In the genomic region with DNA sequence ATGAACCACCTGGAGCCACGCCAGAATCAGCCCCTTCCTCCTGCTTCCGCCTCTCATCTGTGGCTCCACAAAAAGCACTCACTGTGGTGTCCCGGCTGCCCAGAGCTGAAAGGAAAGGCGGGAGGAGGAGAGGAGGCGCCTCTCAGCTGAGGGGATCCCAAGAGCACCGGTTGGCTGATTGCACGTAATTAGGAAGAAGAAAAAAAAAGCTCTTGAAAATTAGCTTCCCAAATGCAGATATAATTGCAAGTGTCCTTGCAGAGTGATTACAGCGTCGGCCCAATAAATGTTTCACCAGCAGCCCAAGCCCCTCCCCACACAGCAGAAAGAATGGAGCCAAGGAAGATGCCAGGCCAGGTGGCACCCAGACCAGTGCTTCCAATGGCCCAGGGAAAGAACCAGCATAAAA, we compare ENCODE assay signal across 12 mouse cellular contexts. TPM values are rescaled to one million over a fixed set of nuclear protein-coding genes. Genes with fewer than 3 reads are reported as not detected.
DNase-seq lines count a peak whose midpoint lies in the region; ATAC-seq and TF ChIP-seq lines count a peak whose summit lies in the region.
"Had no signal": no experiment of that assay in that cellular context is flagged by ENCODE, and none has a peak within 500 bp of the region (broad histone marks: within the 10 kb centered on the region; RNA-seq: fewer than 3 reads in every experiment).

No protein-coding gene starts in this region.

- WGBS in lung, embryonic 16.5 days = 33% methylated on average over 9 of the region's 9 CpGs
- 54% methylated on average over 9 of the region's 9 CpGs for WGBS in lung, adult 2 months
- WGBS in forebrain, embryonic 13.5 days = 10% methylated on average over 9 of the region's 9 CpGs
- 27% methylated on average over 9 of the region's 9 CpGs for WGBS in intestine, embryonic 16.5 days
- 13% methylated on average over 9 of the region's 9 CpGs for WGBS in neural tube, embryonic 15.5 days

- TF ChIP-seq CTCF in lung, adult 2 months (IDR thresholded peaks at IDR 0.05; ENCODE audit: insufficient read depth, low read length) = no peak

- no peak for DNase-seq in lung, adult 2 months
- no peak for DNase-seq in left cerebral cortex, adult 11 months (ENCODE audit: low spot score)
- no peak for DNase-seq in gastrocnemius, postnatal 10 days
- DNase-seq: left cerebral cortex, postnatal 4 days; lung, embryonic 14.5 days; thymus, postnatal 25 days had no signal

- H3K9me3 ChIP-seq in lung, embryonic 16.5 days (ENCODE audit: control insufficient read depth, low read length) = no peaks in the 10 kb centered on the region
- H3K9me3 ChIP-seq in forebrain, embryonic 13.5 days (replicated peaks) = no peaks in the 10 kb centered on the region
- no peaks in the 10 kb centered on the region for H3K9me3 ChIP-seq in intestine, embryonic 16.5 days (ENCODE audit: control insufficient read depth, low read length)
- H3K9me3 ChIP-seq in neural tube, embryonic 15.5 days (replicated peaks) = no peaks in the 10 kb centered on the region
- H3K9me3 ChIP-seq: embryonic facial prominence, embryonic 12.5 days had no signal

- no peaks in the 10 kb centered on the region for H3K36me3 ChIP-seq in lung, embryonic 16.5 days (ENCODE audit: control insufficient read depth, insufficient read depth, low read length)
- H3K36me3 ChIP-seq in forebrain, embryonic 13.5 days (ENCODE audit: poor library complexity, severe bottlenecking) = no peaks in the 10 kb centered on the region
- no peaks in the 10 kb centered on the region for H3K36me3 ChIP-seq in intestine, embryonic 16.5 days (ENCODE audit: control insufficient read depth, insufficient read depth, low read length)
- no peaks in the 10 kb centered on the region for H3K36me3 ChIP-seq in neural tube, embryonic 15.5 days
- H3K36me3 ChIP-seq: embryonic facial prominence, embryonic 12.5 days had no signal

- no peak for ATAC-seq in lung, embryonic 16.5 days (ENCODE audit: low read depth)
- ATAC-seq in forebrain, embryonic 13.5 days = peak; percentile 72
- ATAC-seq in intestine, embryonic 16.5 days = no peak
- peak; percentile 64 for ATAC-seq in neural tube, embryonic 15.5 days (ENCODE audit: low FRiP score)
- ATAC-seq in erythroid progenitor cell, adult 5-6 weeks (replicated peaks; ENCODE audit: low FRiP score, poor library complexity, severe bottlenecking) = no peak

- H3K9ac ChIP-seq in lung, embryonic 16.5 days (ENCODE audit: low read length) = no peak overlapping the region
- H3K9ac ChIP-seq in forebrain, embryonic 13.5 days = peak overlapping the region; percentile 1; the same call in 1 of the 2 replicates
- peak overlapping the region; percentile 50 for H3K9ac ChIP-seq in intestine, embryonic 16.5 days (ENCODE audit: low read depth, low read length)
- no peak overlapping the region for H3K9ac ChIP-seq in neural tube, embryonic 15.5 days (replicated peaks)
- H3K9ac ChIP-seq: embryonic facial prominence, embryonic 12.5 days; lung, embryonic 14.5 days had no signal

- 0 out of 2 replicates have a peak overlapping the region, but pooled peaks have one; percentile 13 for H3K27ac ChIP-seq in lung, embryonic 16.5 days (ENCODE audit: low read length)
- H3K27ac ChIP-seq in forebrain, embryonic 13.5 days = peak overlapping the region; percentile 76
- peak overlapping the region; percentile 43 for H3K27ac ChIP-seq in intestine, embryonic 16.5 days (ENCODE audit: low read length)
- H3K27ac ChIP-seq in neural tube, embryonic 15.5 days (replicated peaks) = peak overlapping the region; percentile 81
- H3K27ac ChIP-seq: embryonic facial prominence, embryonic 12.5 days had no signal

- no peak overlapping the region for H3K4me2 ChIP-seq in lung, embryonic 16.5 days (ENCODE audit: low read depth, low read length)
- H3K4me2 ChIP-seq in forebrain, embryonic 13.5 days = 0 out of 2 replicates have a peak overlapping the region, but pooled peaks have one; percentile 9
- no peak overlapping the region for H3K4me2 ChIP-seq in intestine, embryonic 16.5 days (ENCODE audit: low read depth, low read length)
- H3K4me2 ChIP-seq in neural tube, embryonic 15.5 days = peak overlapping the region; percentile 34
- H3K4me2 ChIP-seq: embryonic facial prominence, embryonic 12.5 days; lung, embryonic 14.5 days had no signal

- peaks cover 6% of the 10 kb centered on the region; the same call in 1 of the 2 replicates for H3K4me1 ChIP-seq in lung, embryonic 16.5 days (replicated peaks; ENCODE audit: control insufficient read depth, insufficient read depth, low read length)
- H3K4me1 ChIP-seq in lung, adult 2 months (ENCODE audit: control insufficient read depth, insufficient read depth, low read length) = peaks cover 11% of the 10 kb centered on the region
- peaks cover 38% of the 10 kb centered on the region for H3K4me1 ChIP-seq in forebrain, embryonic 13.5 days
- peaks cover 72% of the 10 kb centered on the region for H3K4me1 ChIP-seq in intestine, embryonic 16.5 days (ENCODE audit: control insufficient read depth, insufficient read depth, low read length)
- peaks cover 46% of the 10 kb centered on the region for H3K4me1 ChIP-seq in neural tube, embryonic 15.5 days

- H3K27me3 ChIP-seq in lung, embryonic 16.5 days (ENCODE audit: control insufficient read depth, insufficient read depth, low read depth, low read length) = no peaks in the 10 kb centered on the region
- H3K27me3 ChIP-seq in forebrain, embryonic 13.5 days = no peaks in the 10 kb centered on the region
- H3K27me3 ChIP-seq in intestine, embryonic 16.5 days (replicated peaks; ENCODE audit: control insufficient read depth, insufficient read depth, low read length) = no peaks in the 10 kb centered on the region
- no peaks in the 10 kb centered on the region for H3K27me3 ChIP-seq in neural tube, embryonic 15.5 days (replicated peaks)
- H3K27me3 ChIP-seq: embryonic facial prominence, embryonic 12.5 days had no signal

- no peak for TF ChIP-seq POLR2A in lung, adult 2 months (IDR thresholded peaks at IDR 0.05; ENCODE audit: borderline replicate concordance, extremely low read depth, low read depth, low read length)

- no peak overlapping the region for H3K4me3 ChIP-seq in lung, embryonic 16.5 days (ENCODE audit: low read length)
- H3K4me3 ChIP-seq in lung, adult 2 months (replicated peaks; ENCODE audit: extremely low read depth, low read depth, low read length) = no peak overlapping the region
- no peak overlapping the region for H3K4me3 ChIP-seq in forebrain, embryonic 13.5 days
- no peak overlapping the region for H3K4me3 ChIP-seq in intestine, embryonic 16.5 days (ENCODE audit: low read length)
- H3K4me3 ChIP-seq in neural tube, embryonic 15.5 days (replicated peaks) = no peak overlapping the region
- H3K4me3 ChIP-seq: embryonic facial prominence, embryonic 12.5 days had no signal

RNA-seq across cellular contexts. Expression of a gene that starts 19.2 kb away (rescaled TPM):
- 10.6 and 11.8 TPM in 2 replicates for polyA plus RNA-seq in lung, embryonic 16.5 days (2015; fragmentation: Nextera tagmentation; extraction: Ambion mirVana)
- polyA plus RNA-seq in lung, adult 2 months (2012; rRNA removed) = 23.0 and 26.3 TPM in 2 replicates
- 34.5 and 38.7 TPM in 2 replicates for polyA plus RNA-seq in forebrain, embryonic 13.5 days (2015; fragmentation: Nextera tagmentation; extraction: Ambion mirVana)
- 51.4 and 57.1 TPM in 2 replicates for polyA plus RNA-seq in intestine, embryonic 16.5 days (2015; fragmentation: Nextera tagmentation; extraction: Ambion mirVana)
- 42.7 TPM in 2 replicates for polyA plus RNA-seq in neural tube, embryonic 15.5 days (2015; fragmentation: Nextera tagmentation; extraction: Ambion mirVana)
- 2.5 TPM in 1 of 2 replicates, not detected in the other for total RNA-seq in erythroid progenitor cell, adult 5-6 weeks (2015; ENCODE audit: low replicate concordance)
- 0.64 and 0.98 TPM in 2 replicates for total RNA-seq in erythroid progenitor cell, adult 5-6 weeks (2017; ENCODE audit: low replicate concordance)
- 1 to 10 TPM; 5.6 to 6.0 TPM for total RNA-seq in gastrocnemius, postnatal 10 days (2021)

RNA-seq across cellular contexts. Expression of a gene that starts 57.9 kb away (rescaled TPM):
- 22.0 and 24.4 TPM in 2 replicates for polyA plus RNA-seq in lung, embryonic 16.5 days (2015; fragmentation: Nextera tagmentation; extraction: Ambion mirVana)
- polyA plus RNA-seq in lung, adult 2 months (2012; rRNA removed) = 0.45 and 0.63 TPM in 2 replicates
- 38.7 and 45.2 TPM in 2 replicates for polyA plus RNA-seq in forebrain, embryonic 13.5 days (2015; fragmentation: Nextera tagmentation; extraction: Ambion mirVana)
- polyA plus RNA-seq in intestine, embryonic 16.5 days (2015; fragmentation: Nextera tagmentation; extraction: Ambion mirVana) = 19.3 and 20.2 TPM in 2 replicates
- polyA plus RNA-seq in neural tube, embryonic 15.5 days (2015; fragmentation: Nextera tagmentation; extraction: Ambion mirVana) = 62.5 and 76.5 TPM in 2 replicates
- total RNA-seq in erythroid progenitor cell, adult 5-6 weeks (2015; ENCODE audit: low replicate concordance) = 10.1 and 10.5 TPM in 2 replicates
- total RNA-seq in erythroid progenitor cell, adult 5-6 weeks (2017; ENCODE audit: low replicate concordance) = 8.2 TPM in 1 of 2 replicates, not detected in the other
- total RNA-seq in gastrocnemius, postnatal 10 days (2021) = 1 to 10 TPM; 6.4 to 6.8 TPM

RNA-seq across cellular contexts. Expression of a gene that starts 58.0 kb away (rescaled TPM):
- 7.4 and 8.0 TPM in 2 replicates for polyA plus RNA-seq in lung, embryonic 16.5 days (2015; fragmentation: Nextera tagmentation; extraction: Ambion mirVana)
- polyA plus RNA-seq in lung, adult 2 months (2012; rRNA removed) = 2.1 and 2.6 TPM in 2 replicates
- polyA plus RNA-seq in forebrain, embryonic 13.5 days (2015; fragmentation: Nextera tagmentation; extraction: Ambion mirVana) = 12.4 and 14.3 TPM in 2 replicates
- polyA plus RNA-seq in intestine, embryonic 16.5 days (2015; fragmentation: Nextera tagmentation; extraction: Ambion mirVana) = 16.9 and 17.2 TPM in 2 replicates
- polyA plus RNA-seq in neural tube, embryonic 15.5 days (2015; fragmentation: Nextera tagmentation; extraction: Ambion mirVana) = 11.7 and 11.9 TPM in 2 replicates
- 2.9 and 3.4 TPM in 2 replicates for total RNA-seq in erythroid progenitor cell, adult 5-6 weeks (2015; ENCODE audit: low replicate concordance)
- total RNA-seq in erythroid progenitor cell, adult 5-6 weeks (2017; ENCODE audit: low replicate concordance) = 2.2 TPM in 1 of 2 replicates, not detected in the other
- 1 to 10 TPM; 2.3 to 2.7 TPM for total RNA-seq in gastrocnemius, postnatal 10 days (2021)

Comparison
In these comparisons a context has a peak if more than half of its experiments do, and no peak if none do; other contexts are left out.
1. RNA of a gene that starts 57.9 kb away (polyA plus RNA-seq): 62.5 to 76.5 TPM in neural tube, embryonic 15.5 days, 38.7 to 45.2 TPM in forebrain, embryonic 13.5 days, 22.0 to 24.4 TPM in lung, embryonic 16.5 days and 19.3 to 20.2 TPM in intestine, embryonic 16.5 days; 0.45 to 0.63 TPM in lung, adult 2 months; every median in the first group is over 10 times any median in the second.
2. ATAC-seq: peak in forebrain, embryonic 13.5 days (single experiment) and neural tube, embryonic 15.5 days (single experiment); none in lung, embryonic 16.5 days (single experiment), intestine, embryonic 16.5 days (single experiment) and erythroid progenitor cell, adult 5-6 weeks (single experiment).
3. H3K27ac ChIP-seq: peak in every context shown above with its lines; median percentile 81 in neural tube, embryonic 15.5 days; 76 in forebrain, embryonic 13.5 days; 43 in intestine, embryonic 16.5 days; 13 in lung, embryonic 16.5 days.
4. H3K4me2 ChIP-seq: peak in forebrain, embryonic 13.5 days (single experiment) and neural tube, embryonic 15.5 days (single experiment); none in lung, embryonic 16.5 days (single experiment) and intestine, embryonic 16.5 days (single experiment).
5. H3K9ac ChIP-seq: peak in forebrain, embryonic 13.5 days (single experiment) and intestine, embryonic 16.5 days (single experiment); none in lung, embryonic 16.5 days (single experiment) and neural tube, embryonic 15.5 days (single experiment).